Mouse (Mus musculus) kidney, postnatal 0 days (tissue): ENCODE data around the gene Klf2. TPM values are rescaled to one million over a fixed set of nuclear protein-coding genes. Genes with fewer than 3 reads are reported as not detected.

Source experiments
- ATAC-seq: fragments of 200-750 bp; cut with Nextera tagmentation; replicated peaks from 2 replicates; pipeline ENCODE4 v1.8.0; 2017; ENCODE audit warnings: low read depth, moderate number of reproducible peaks, moderate TSS enrichment, moderate library complexity; ENCODE audit not compliant: low FRiP score
- DNase-seq: peaks from one replicate; pipeline ENCODE4 v3.0.0-alpha.2; 2016; ENCODE audit warnings: low spot score
- H3K27ac ChIP-seq: fragments of 300-500 bp; sonication (generic); 2 replicates; pipeline ENCODE4 v1.5.1; 2014; ENCODE audit warnings: mild to moderate bottlenecking
- H3K27me3 ChIP-seq: fragments of 300-500 bp; sonication (generic); 2 replicates; pipeline ENCODE4 v1.6.1; 2014; ENCODE audit warnings: low read length, mixed read lengths; ENCODE audit not compliant: insufficient read depth
- H3K36me3 ChIP-seq: fragments of 300-500 bp; sonication (generic); 2 replicates; pipeline ENCODE4 v1.6.1; 2014; ENCODE audit warnings: low read length, mixed read lengths; ENCODE audit not compliant: insufficient read depth
- H3K4me1 ChIP-seq: fragments of 300-500 bp; sonication (generic); replicated peaks from 2 replicates; pipeline ENCODE4 v1.6.1; 2014; ENCODE audit warnings: antibody characterized with exemption, low read length, mixed read lengths; ENCODE audit not compliant: insufficient read depth
- H3K4me2 ChIP-seq: fragments of 300-500 bp; sonication (generic); 2 replicates; pipeline ENCODE4 v1.6.1; 2014; ENCODE audit warnings: mild to moderate bottlenecking, low read length, moderate library complexity, mixed read lengths
- H3K4me3 ChIP-seq: fragments of 300-500 bp; sonication (generic); replicated peaks from 2 replicates; pipeline ENCODE4 v1.5.1; 2014; ENCODE audit warnings: low read depth, low read length
- H3K9ac ChIP-seq: fragments of 300-500 bp; sonication (generic); 2 replicates; pipeline ENCODE4 v1.6.1; 2014; ENCODE audit warnings: low read depth, low read length
- H3K9me3 ChIP-seq: fragments of 300-500 bp; sonication (generic); replicated peaks from 2 replicates; pipeline ENCODE4 v1.6.1; 2016; ENCODE audit warnings: low read length, inconsistent platforms, mixed read lengths
- CTCF ChIP-seq: IDR thresholded peaks from 2 replicates; pipeline ENCODE4 v1.5.1; 2016; ENCODE audit warnings: antibody characterized with exemption, low read depth, mild to moderate bottlenecking, moderate library complexity
- WGBS: fragments of 180-500 bp; shearing (Covaris S2); extraction: QIAGEN DNeasy Blood & Tissue Kit; methylation state at CpG from one replicate; pipeline ENCODE4 v1.1.7; 2014; 5-methylcytosine and 5-hydroxymethylcytosine counted together
- polyA plus RNA-seq: library from polyadenylated mRNA; unstranded; fragments of >200 nt; fragmentation: Nextera tagmentation; extraction: Ambion mirVana; gene quantifications from 2 replicates; pipeline ENCODE4 v1.2.1, GENCODE M21; 2015

The Klf2 gene
- polyA plus RNA-seq = 24.7 and 31.9 TPM in 2 replicates

- no peak for TF ChIP-seq CTCF
- under 1% methylated on average over 46 of the region's 46 CpGs for WGBS
- peak within 1 kb of the TSS; percentile 73 for H3K27ac ChIP-seq
Measured at GRCm38 (mm10) chr8:72318801-72319322, at the start of gene Klf2. Gene Klf2, plus strand, starts transcription at chr8:72319033.

DNA sequence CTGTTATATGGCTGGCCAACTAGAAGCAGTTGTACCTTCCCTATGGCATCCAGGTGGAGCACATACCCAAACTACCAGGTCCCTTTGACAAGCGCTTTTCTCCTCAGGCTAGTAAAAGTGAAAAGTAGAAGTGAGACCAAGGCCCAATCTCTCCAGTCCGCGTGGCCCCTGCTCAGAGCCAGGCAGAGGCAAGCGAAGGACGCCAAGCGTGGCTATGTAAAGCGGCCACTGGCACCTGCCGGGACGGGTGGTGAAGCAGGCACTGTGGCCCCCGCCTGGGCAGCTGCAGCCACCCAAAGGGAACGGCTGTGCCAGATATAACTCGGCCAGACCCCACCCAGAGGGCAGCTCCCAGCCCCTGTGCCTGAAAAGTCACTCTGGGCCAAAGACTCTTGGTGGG, 48.2 kb upstream of the Klf2 start:
- Histone ChIP-seq H3K4me1 (no peaks in the 10 kb centered on the region), H3K9me3 (no peaks in the 10 kb centered on the region), H3K27ac (no peak overlapping the region), H3K9ac (no peak overlapping the region), H3K36me3 (no peaks in the 10 kb centered on the region), H3K4me3 (no peak overlapping the region), H3K27me3 (no peaks in the 10 kb centered on the region), H3K4me2 (no peak overlapping the region)
- TF ChIP-seq CTCF = no peak
- WGBS = 85% methylated on average over 12 of the region's 12 CpGs
- ATAC-seq = no peak
- no peak for DNase-seq

More at GRCm38 (mm10) chr8:72318801-72319322, at the start of gene Klf2:
- Histone ChIP-seq H3K4me1 (0 out of 2 replicates have a peak, but pooled peaks cover 13% of the 10 kb centered on the region), H3K4me3 (peak within 1 kb of the TSS; percentile 68), H3K9me3 (no peaks in the 10 kb centered on the region), H3K36me3 (0 out of 2 replicates have a peak, but pooled peaks cover 3% of the 10 kb centered on the region), H3K9ac (peak within 1 kb of the TSS; percentile 69), H3K27me3 (no peaks in the 10 kb centered on the region; the same call in 1 of the 2 replicates), H3K4me2 (peak within 1 kb of the TSS; percentile 68)
- ATAC-seq (peak; percentile 96), DNase-seq (peak; percentile 96)

GRCm38 (mm10) chr8:72271051-72271660, 47.7 kb upstream of the Klf2 start:
- H3K36me3 ChIP-seq = no peaks in the 10 kb centered on the region
- H3K27me3 ChIP-seq = no peaks in the 10 kb centered on the region
- 71% methylated on average over 11 of the region's 11 CpGs for WGBS
- no peak overlapping the region for H3K9ac ChIP-seq
- H3K4me1 ChIP-seq = no peaks in the 10 kb centered on the region
- no peak overlapping the region for H3K4me2 ChIP-seq
- H3K4me3 ChIP-seq = no peak overlapping the region
- DNase-seq = no peak
- no peak for TF ChIP-seq CTCF
- no peak overlapping the region for H3K27ac ChIP-seq
- ATAC-seq = no peak
- no peaks in the 10 kb centered on the region for H3K9me3 ChIP-seq

DNA sequence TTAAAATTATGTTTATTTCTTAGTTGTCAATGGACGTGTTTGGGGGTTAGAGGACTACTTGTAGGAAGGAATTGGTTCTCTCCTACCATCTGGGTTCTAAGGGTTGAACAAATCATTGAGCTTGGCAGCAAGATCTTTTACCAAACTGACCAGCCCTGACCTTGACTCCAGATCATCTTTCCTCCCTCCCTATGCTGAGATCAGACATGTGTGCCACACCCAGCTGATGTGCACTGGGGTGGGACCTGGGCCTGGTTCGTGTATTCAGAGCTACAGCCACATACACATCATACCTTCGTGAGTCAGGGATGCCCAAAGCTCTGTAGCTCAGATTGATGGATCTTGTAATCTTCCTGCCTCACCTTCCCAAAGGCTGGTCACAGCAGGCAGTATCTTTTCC, 47.1 kb upstream of the Klf2 start:
- H3K27me3 ChIP-seq = no peaks in the 10 kb centered on the region
- H3K36me3 ChIP-seq = no peaks in the 10 kb centered on the region
- ATAC-seq (no peak), DNase-seq (peak; percentile 18)
- no peak overlapping the region for H3K4me3 ChIP-seq
- no peak overlapping the region for H3K27ac ChIP-seq
- TF ChIP-seq CTCF = no peak
- WGBS = 38% methylated on average over 3 of the region's 3 CpGs
- H3K4me2 ChIP-seq = no peak overlapping the region
- no peaks in the 10 kb centered on the region for H3K9me3 ChIP-seq
- H3K4me1 ChIP-seq = no peaks in the 10 kb centered on the region
- H3K9ac ChIP-seq = no peak overlapping the region

- no peak overlapping the region for H3K4me2 ChIP-seq
- H3K4me3 ChIP-seq = no peak overlapping the region
- ATAC-seq (no peak), DNase-seq (peak; percentile 65)
- H3K9me3 ChIP-seq = no peaks in the 10 kb centered on the region
- WGBS = 18% methylated on average over 3 of the region's 3 CpGs
- no peaks in the 10 kb centered on the region for H3K27me3 ChIP-seq
- H3K36me3 ChIP-seq = no peaks in the 10 kb centered on the region
- H3K4me1 ChIP-seq = no peaks in the 10 kb centered on the region
- H3K27ac ChIP-seq = no peak overlapping the region
- no peak overlapping the region for H3K9ac ChIP-seq
- TF ChIP-seq CTCF = peak; percentile 75
Measured at GRCm38 (mm10) chr8:72272361-72272760, 46.5 kb upstream of the Klf2 start.

GRCm38 (mm10) chr8:72273111-72273770, 45.6 kb upstream of the Klf2 start:
- no peak overlapping the region for H3K4me2 ChIP-seq
- no peak for ATAC-seq
- H3K36me3 ChIP-seq = no peaks in the 10 kb centered on the region
- H3K9ac ChIP-seq = no peak overlapping the region
- H3K27me3 ChIP-seq = no peaks in the 10 kb centered on the region
- no peak overlapping the region for H3K27ac ChIP-seq
- no peaks in the 10 kb centered on the region for H3K9me3 ChIP-seq
- no peak for TF ChIP-seq CTCF
- H3K4me1 ChIP-seq = no peaks in the 10 kb centered on the region
- no peak overlapping the region for H3K4me3 ChIP-seq
- 80% methylated on average over 1 of the region's 1 CpGs for WGBS
- DNase-seq = no peak
